22 mouse cellular contexts compared by ENCODE assay signal in the genomic region with DNA sequence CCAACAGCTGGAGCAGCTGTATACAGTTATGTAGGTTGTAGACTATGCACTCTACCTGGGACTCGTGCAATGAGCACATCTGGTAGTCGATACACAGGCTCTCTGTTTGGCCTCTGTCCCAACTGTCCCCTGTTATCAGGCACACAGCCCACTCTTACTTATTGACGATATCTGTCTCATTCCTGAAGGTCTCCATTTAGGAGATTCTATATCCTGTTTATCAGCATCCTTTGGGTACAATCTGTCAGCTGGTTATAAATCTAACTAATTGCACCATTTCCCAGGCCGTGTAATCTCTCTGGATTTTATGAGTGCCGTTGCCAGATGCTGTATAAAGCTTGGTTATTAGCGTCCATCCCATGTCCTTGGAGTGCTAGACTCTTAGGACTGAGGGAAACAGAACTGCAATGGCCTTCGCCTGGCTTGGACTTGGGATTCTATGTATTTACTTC. TPM values are rescaled to one million over a fixed set of nuclear protein-coding genes. Genes with fewer than 3 reads are reported as not detected.
DNase-seq lines count a peak whose midpoint lies in the region; ATAC-seq and TF ChIP-seq lines count a peak whose summit lies in the region.
"Had no signal": no experiment of that assay in that cellular context is flagged by ENCODE, and none has a peak within 500 bp of the region (broad histone marks: within the 10 kb centered on the region; RNA-seq: fewer than 3 reads in every experiment).

No protein-coding gene starts in this region.

- no peak overlapping the region for H3K27ac ChIP-seq in hindbrain, embryonic 14.5 days
- H3K27ac ChIP-seq in hindbrain, embryonic 12.5 days, result no peak overlapping the region
- H3K27ac ChIP-seq in lung, embryonic 14.5 days (ENCODE audit: low read depth), result no peak overlapping the region
- H3K27ac ChIP-seq: liver, embryonic 15.5 days had no signal

- 64% methylated on average over 7 of the region's 7 CpGs for WGBS in hindbrain, embryonic 14.5 days
- 80% methylated on average over 7 of the region's 7 CpGs for WGBS in hindbrain, embryonic 12.5 days
- 24% methylated on average over 7 of the region's 7 CpGs for WGBS in lung, embryonic 14.5 days

- H3K36me3 ChIP-seq in hindbrain, embryonic 14.5 days (replicated peaks; ENCODE audit: control insufficient read depth, insufficient read depth), result no peaks in the 10 kb centered on the region
- no peaks in the 10 kb centered on the region for H3K36me3 ChIP-seq in hindbrain, embryonic 12.5 days
- H3K36me3 ChIP-seq in lung, embryonic 14.5 days (ENCODE audit: insufficient read depth), result no peaks in the 10 kb centered on the region
- H3K36me3 ChIP-seq: liver, embryonic 15.5 days had no signal

- no peaks in the 10 kb centered on the region; the same call in 1 of the 2 replicates for H3K4me1 ChIP-seq in hindbrain, embryonic 14.5 days (replicated peaks; ENCODE audit: control insufficient read depth, insufficient read depth, low read length)
- no peaks in the 10 kb centered on the region for H3K4me1 ChIP-seq in hindbrain, embryonic 12.5 days
- H3K4me1 ChIP-seq in lung, embryonic 14.5 days (ENCODE audit: insufficient read depth), result peaks cover 9% of the 10 kb centered on the region; the same call in 1 of the 2 replicates
- H3K4me1 ChIP-seq: liver, embryonic 15.5 days had no signal

- no peak overlapping the region for H3K9ac ChIP-seq in hindbrain, embryonic 14.5 days
- no peak overlapping the region for H3K9ac ChIP-seq in hindbrain, embryonic 12.5 days
- no peak overlapping the region for H3K9ac ChIP-seq in lung, embryonic 14.5 days
- H3K9ac ChIP-seq: liver, embryonic 15.5 days had no signal

- intact Hi-C loops in gastrocnemius, postnatal 14 days (cut with DNase I; ENCODE audit: low total_unique reads), result no loop called here

- TF ChIP-seq CTCF in lung, embryonic 14.5 days (IDR thresholded peaks at IDR 0.05; ENCODE audit: low read depth), result no peak

- no peaks in the 10 kb centered on the region for H3K27me3 ChIP-seq in hindbrain, embryonic 14.5 days (ENCODE audit: control insufficient read depth, insufficient read depth, low read length)
- H3K27me3 ChIP-seq in hindbrain, embryonic 12.5 days, result no peaks in the 10 kb centered on the region
- H3K27me3 ChIP-seq in lung, embryonic 14.5 days (ENCODE audit: insufficient read depth, low read length), result no peaks in the 10 kb centered on the region
- H3K27me3 ChIP-seq: liver, embryonic 15.5 days had no signal

- no peak overlapping the region for H3K4me3 ChIP-seq in hindbrain, embryonic 14.5 days (replicated peaks; ENCODE audit: low read length)
- no peak overlapping the region for H3K4me3 ChIP-seq in hindbrain, embryonic 12.5 days
- no peak overlapping the region for H3K4me3 ChIP-seq in lung, embryonic 14.5 days (ENCODE audit: low read depth, low read length)
- H3K4me3 ChIP-seq: liver, embryonic 15.5 days had no signal

- no peaks in the 10 kb centered on the region for H3K9me3 ChIP-seq in hindbrain, embryonic 14.5 days (ENCODE audit: control insufficient read depth, low read length)
- H3K9me3 ChIP-seq in hindbrain, embryonic 12.5 days (replicated peaks), result no peaks in the 10 kb centered on the region
- no peaks in the 10 kb centered on the region for H3K9me3 ChIP-seq in lung, embryonic 14.5 days (ENCODE audit: low read depth, low read length)
- H3K9me3 ChIP-seq: liver, embryonic 15.5 days had no signal

- H3K4me2 ChIP-seq in hindbrain, embryonic 14.5 days (replicated peaks), result no peak overlapping the region
- H3K4me2 ChIP-seq in hindbrain, embryonic 12.5 days (replicated peaks), result no peak overlapping the region
- no peak overlapping the region for H3K4me2 ChIP-seq in lung, embryonic 14.5 days
- H3K4me2 ChIP-seq: liver, embryonic 15.5 days had no signal

- DNase-seq in hindbrain, embryonic 14.5 days (ENCODE audit: low spot score), result peak; percentile 41
- DNase-seq in lung, embryonic 14.5 days, result peak; percentile 89
- DNase-seq in lung, postnatal 10 days, result no peak
- peak; percentile 28 for DNase-seq in hindlimb bud, embryonic 11.5 days (ENCODE audit: extremely low spot score, low read depth, low spot score)
- DNase-seq in lung, postnatal 36 days, result peak; percentile 27
- no peak for DNase-seq in gastrocnemius, postnatal 14 days
- DNase-seq: cerebellum, adult 11 months; cerebellum, postnatal 36 days; thymus, adult 2 months had no signal

- no peak for ATAC-seq in hindbrain, embryonic 14.5 days (ENCODE audit: low FRiP score)
- ATAC-seq in hindbrain, embryonic 12.5 days (ENCODE audit: low FRiP score), result no peak
- peak; percentile 67 for ATAC-seq in lung, embryonic 14.5 days (ENCODE audit: insufficient read depth)
- ATAC-seq in erythroid progenitor cell, adult 5-6 weeks (replicated peaks; ENCODE audit: low FRiP score, poor library complexity, severe bottlenecking), result no peak
- ATAC-seq: Patski had no signal

RNA-seq across cellular contexts. Expression of gene E030025P04Rik, which starts 0.7 kb away (rescaled TPM):
- polyA plus RNA-seq in hindbrain, embryonic 14.5 days (2014; fragmentation: Nextera tagmentation; extraction: Ambion mirVana), result not detected in 2 replicates
- not detected in 2 replicates for polyA plus RNA-seq in hindbrain, embryonic 12.5 days (2016; fragmentation: Nextera tagmentation; extraction: Ambion mirVana)
- polyA plus RNA-seq in lung, embryonic 14.5 days (2014; fragmentation: Nextera tagmentation; extraction: Ambion mirVana), result not detected in 2 replicates
- not detected for total RNA-seq in gastrocnemius, postnatal 14 days (2021)
- not detected in 2 replicates for total RNA-seq in erythroid progenitor cell, adult 5-6 weeks (2015; ENCODE audit: low replicate concordance)
- total RNA-seq in erythroid progenitor cell, adult 5-6 weeks (2017; ENCODE audit: low replicate concordance), result not detected in 2 replicates
- total RNA-seq: adrenal gland, adult 18-20 months; gastrocnemius, postnatal 4 days; hematopoietic stem cell, adult 5-6 weeks; layer of hippocampus, postnatal 25 days; left cerebral cortex, postnatal 25 days; megakaryocyte-erythroid progenitor cell, adult 5-6 weeks had no signal
- polyA plus RNA-seq: embryonic facial prominence, embryonic 11.5 days; heart, embryonic 14.5 days; kidney, embryonic 16.5 days; liver, embryonic 15.5 days; Patski; thymus, adult 2 months had no signal

Comparison
In these comparisons a context has a peak if more than half of its experiments do, and no peak if none do; other contexts are left out.
1. DNase-seq: peak in hindbrain, embryonic 14.5 days (single experiment), lung, embryonic 14.5 days (single experiment), hindlimb bud, embryonic 11.5 days (single experiment) and lung, postnatal 36 days (single experiment); none in lung, postnatal 10 days (single experiment) and gastrocnemius, postnatal 14 days (single experiment).